Mouse (Mus musculus): Measurements from ENCODE around the gene Tmod2. TPM values are rescaled to one million over a fixed set of nuclear protein-coding genes. Genes with fewer than 3 reads are reported as not detected.
A peak's percentile ranks its signal among the peaks of the same experiment; 100 is the strongest.
"Not testable (repeated sequence)": the region's sequence is repeated elsewhere in the genome, so short reads cannot be mapped to it uniquely, and the experiment has no call there.

Tmod2 gene
- polyA plus RNA-seq (2021): 2.1 TPM

DNA sequence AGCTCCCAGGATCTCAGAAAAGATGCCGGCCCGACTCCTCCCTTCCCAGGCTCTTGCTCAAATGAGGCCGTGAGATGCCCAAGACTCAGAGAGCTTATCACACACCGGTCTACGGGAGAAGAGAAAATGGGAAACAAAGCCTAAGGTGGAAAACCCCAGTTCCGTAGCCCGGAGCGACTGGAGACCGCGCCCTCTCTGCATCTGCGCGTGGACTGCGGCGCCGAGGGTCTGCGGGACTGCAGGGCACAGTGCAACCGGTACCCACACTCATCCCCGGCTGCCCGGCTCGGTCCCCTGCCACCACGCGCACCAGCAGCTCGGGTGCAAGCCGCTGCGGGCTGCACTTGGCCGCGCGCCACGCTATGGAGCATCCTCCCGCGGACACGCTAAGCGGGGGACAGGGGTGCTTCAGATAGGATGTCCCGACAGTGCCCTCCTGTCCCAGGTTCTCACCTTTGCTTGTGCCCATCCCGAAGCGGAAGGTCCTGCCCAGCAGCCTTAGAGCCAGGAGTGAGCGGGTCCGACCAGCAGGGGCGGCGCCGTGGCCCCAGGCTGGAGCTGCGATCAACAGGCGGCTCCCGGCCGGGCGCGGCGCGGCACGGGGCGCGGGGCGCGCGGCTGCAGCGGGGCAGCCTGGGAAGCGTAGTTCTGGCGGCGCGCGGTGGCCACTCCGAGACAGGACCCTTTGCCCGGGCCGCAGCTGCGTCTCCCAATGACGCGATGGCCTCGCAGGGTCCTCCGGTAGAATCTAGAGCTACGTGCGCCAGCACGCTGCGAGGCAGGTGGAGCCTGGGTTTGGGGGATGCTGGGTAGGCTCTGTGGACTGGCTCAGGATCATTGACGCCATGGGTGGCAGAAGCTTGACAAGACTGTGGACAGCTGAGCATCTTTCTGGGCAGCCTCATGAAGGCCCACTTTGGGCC, at the start of gene Tmod2:
Tmod2 (minus strand) TSS at position 755 of the 923 bp plus-strand sequence.
- DNase-seq (ENCODE audit: low read depth, low spot score) (no peak), ATAC-seq (peak; percentile 87)
- peaks cover 5% of the 10 kb centered on the region for H3K27me3 ChIP-seq
- CTCF ChIA-PET: interaction anchor here (1.0 to 1.5 kb wide), 2 partner anchors 11 to 17 kb away, joined by 4 to 6 read pairs; no protein-coding TSS in a partner anchor
- in situ Hi-C loops (cut with MboI; ENCODE audit: low pct_unique_long_range_greater_than_20kb): no loop called here
- no peak for TF ChIP-seq CTCF (IDR thresholded peaks at IDR 0.05)
- POLR2A ChIA-PET: interaction anchor here (0.9 kb wide), 1 partner anchor 12 kb away, joined by 3 read pairs; no protein-coding TSS in a partner anchor

DNA sequence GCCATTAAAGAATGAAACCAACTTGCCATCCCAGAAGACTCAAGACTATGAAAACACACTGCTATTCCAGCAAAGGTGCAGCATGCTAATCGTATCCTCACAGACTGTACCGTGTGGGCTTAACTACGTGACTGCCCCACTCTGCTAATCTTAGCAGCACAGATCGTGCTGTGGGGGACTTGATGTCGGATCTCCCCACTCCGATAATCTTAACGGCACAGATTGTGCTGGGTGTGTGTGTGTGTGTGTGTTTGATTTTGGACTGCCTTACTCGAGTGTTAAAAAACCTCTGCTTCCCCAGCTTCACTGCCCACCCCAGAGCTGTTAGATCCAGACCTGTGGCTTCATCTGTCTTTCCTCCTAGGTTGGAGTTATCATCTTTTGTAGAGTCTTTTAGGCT, 49.8 kb upstream of the Tmod2 start:
- ChIA-PET CTCF (no interaction called here), POLR2A (no interaction called here)
- H3K27me3 ChIP-seq: no peaks in the 10 kb centered on the region
- DNase-seq (ENCODE audit: low read depth, low spot score) (no peak), ATAC-seq (no peak)
- no peak for TF ChIP-seq CTCF (IDR thresholded peaks at IDR 0.05)
- in situ Hi-C loops (cut with MboI; ENCODE audit: low pct_unique_long_range_greater_than_20kb): no loop called here

DNA sequence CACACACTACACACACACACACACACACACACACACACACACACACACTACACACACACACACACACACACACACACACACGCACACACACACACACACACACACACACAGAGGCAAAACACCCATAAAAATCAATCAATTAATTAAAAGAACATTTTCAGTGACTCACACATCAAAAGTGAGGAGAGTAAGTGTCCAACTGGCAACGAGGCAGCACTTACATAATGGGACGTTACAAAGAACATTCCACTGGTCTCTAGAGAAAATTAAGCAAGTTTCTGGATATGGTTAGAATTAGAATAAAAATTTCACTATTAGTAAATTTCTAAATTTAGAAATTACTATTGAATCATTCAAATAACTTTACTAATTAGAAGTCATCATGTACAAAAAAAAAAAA, 45.3 kb upstream of the Tmod2 start:
- CTCF ChIA-PET; in situ Hi-C loops (cut with MboI; ENCODE audit: low pct_unique_long_range_greater_than_20kb); H3K27me3 ChIP-seq; ATAC-seq; POLR2A ChIA-PET; DNase-seq (ENCODE audit: low read depth, low spot score): not testable (repeated sequence)

DNA sequence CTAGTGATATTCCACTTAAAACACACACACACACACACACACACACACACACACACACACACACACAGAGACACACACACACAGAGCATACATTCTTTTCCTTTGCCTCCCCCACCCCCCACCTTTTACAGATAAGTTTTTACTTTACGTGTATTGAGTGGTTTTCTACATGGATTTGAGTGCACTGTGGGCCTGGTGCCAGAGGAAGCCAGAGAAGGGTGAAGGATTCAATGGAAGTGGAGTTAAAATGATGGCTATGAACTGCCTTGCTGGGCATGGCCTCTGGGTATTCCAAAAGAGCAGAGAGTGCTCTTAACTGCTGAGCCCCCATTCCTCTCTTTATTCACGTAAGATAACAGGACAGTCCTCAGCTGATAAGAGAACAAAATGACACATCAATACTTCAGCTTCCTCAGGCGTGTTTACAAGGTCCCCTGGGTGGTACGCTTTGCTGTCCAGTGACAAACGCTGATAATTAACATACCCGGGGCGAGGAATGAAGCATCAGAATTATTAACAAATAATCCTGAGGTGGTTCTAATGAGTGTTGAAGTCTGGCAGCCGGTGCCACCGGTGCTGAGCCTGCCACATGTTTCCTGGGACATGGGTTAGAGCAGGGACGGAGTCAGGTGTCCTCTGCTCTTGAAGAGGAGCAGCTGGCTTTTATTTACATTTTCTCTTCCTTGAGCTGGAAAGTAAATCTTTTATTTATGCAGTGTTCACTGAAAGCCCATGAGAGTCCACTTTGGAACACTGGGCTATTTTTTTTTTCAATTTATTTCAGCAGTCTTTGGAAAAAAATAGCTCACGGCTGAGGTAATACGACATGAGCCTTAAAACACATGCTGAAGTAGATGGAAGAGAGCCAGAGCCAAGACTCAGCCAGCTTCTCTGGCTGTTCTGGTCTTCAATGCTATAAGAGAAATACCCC, 43.1 kb upstream of the Tmod2 start:
- peaks cover 6% of the 10 kb centered on the region for H3K27me3 ChIP-seq
- in situ Hi-C loops (cut with MboI; ENCODE audit: low pct_unique_long_range_greater_than_20kb): no loop called here
- no peak for DNase-seq (ENCODE audit: low read depth, low spot score)
- ChIA-PET CTCF (no interaction called here), POLR2A (interaction anchor here (0.6 kb wide), 1 partner anchor 169 kb away, joined by 3 read pairs; no protein-coding TSS in a partner anchor)
- no peak for TF ChIP-seq CTCF (IDR thresholded peaks at IDR 0.05)
- ATAC-seq: no peak

DNA sequence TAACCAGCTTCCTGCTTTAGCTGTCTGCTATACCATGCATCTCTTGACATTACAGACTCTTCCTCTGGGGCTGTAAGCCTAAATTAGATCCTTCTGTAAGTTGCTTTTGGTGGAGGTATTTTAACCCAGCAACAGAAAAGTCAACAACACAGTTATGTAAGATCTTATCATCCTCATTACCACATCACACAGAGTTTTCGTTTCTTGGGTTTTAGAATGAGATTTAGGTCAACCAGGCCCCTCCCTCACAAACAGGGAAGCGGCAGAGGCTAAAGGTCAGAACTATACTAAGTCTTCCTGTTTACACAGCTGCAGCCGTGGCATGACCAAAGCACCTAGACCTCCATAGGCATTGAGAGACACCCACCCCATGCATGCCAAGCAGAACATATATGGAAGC, 34.3 kb upstream of the Tmod2 start:
- ChIA-PET POLR2A (no interaction called here), CTCF (no interaction called here)
- DNase-seq (ENCODE audit: low read depth, low spot score) (no peak), ATAC-seq (no peak)
- no peaks in the 10 kb centered on the region for H3K27me3 ChIP-seq
- in situ Hi-C loops (cut with MboI; ENCODE audit: low pct_unique_long_range_greater_than_20kb): no loop called here
- TF ChIP-seq CTCF (IDR thresholded peaks at IDR 0.05): no peak

DNA sequence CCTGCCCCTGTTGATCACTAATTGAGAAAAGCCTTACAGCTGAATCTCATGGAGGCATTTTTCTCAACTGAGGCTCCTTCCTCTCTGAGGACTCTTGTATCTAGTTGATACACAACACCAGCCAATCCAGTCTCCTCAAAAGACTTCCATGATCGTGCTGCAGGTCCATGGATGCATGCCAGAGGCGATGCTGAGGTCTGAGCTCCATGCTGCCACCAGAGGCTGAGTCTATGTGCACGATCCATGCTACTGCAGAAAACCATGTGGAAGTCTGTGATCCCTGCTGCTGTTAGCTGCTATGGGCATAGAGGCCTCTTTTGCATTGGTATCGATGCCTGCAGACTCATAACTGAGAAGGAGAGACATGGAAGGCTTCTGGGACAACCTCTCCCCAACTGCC, 23.1 kb upstream of the Tmod2 start:
- POLR2A ChIA-PET: no interaction called here
- no peaks in the 10 kb centered on the region for H3K27me3 ChIP-seq
- TF ChIP-seq CTCF (IDR thresholded peaks at IDR 0.05): no peak
- CTCF ChIA-PET: no interaction called here
- no peak for DNase-seq (ENCODE audit: low read depth, low spot score)
- in situ Hi-C loops (cut with MboI; ENCODE audit: low pct_unique_long_range_greater_than_20kb): no loop called here
- ATAC-seq: no peak

DNA sequence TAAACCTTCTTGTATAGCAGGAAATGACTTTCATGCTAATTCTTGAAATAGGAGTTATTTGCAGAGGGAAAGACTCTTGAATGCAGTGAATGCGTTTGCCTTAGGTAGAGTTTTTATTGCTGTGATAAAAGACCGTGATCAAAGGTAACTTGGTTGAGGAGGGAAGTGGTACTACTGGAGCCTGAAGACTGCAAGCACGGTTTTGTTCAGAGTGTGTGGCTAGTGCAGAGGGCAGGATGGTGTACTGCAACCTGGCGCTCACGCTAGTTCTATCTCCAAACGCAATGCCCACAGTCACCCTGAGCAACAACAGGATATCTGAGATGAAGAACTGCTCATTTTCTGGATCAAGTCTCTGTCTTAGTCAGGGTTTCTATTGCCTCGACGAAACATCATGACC, 22.5 kb upstream of the Tmod2 start:
- H3K27me3 ChIP-seq: no peaks in the 10 kb centered on the region
- in situ Hi-C loops (cut with MboI; ENCODE audit: low pct_unique_long_range_greater_than_20kb): no loop called here
- ChIA-PET CTCF (no interaction called here), POLR2A (no interaction called here)
- TF ChIP-seq CTCF (IDR thresholded peaks at IDR 0.05): no peak
- no peak for ATAC-seq
- no peak for DNase-seq (ENCODE audit: low read depth, low spot score)

DNA sequence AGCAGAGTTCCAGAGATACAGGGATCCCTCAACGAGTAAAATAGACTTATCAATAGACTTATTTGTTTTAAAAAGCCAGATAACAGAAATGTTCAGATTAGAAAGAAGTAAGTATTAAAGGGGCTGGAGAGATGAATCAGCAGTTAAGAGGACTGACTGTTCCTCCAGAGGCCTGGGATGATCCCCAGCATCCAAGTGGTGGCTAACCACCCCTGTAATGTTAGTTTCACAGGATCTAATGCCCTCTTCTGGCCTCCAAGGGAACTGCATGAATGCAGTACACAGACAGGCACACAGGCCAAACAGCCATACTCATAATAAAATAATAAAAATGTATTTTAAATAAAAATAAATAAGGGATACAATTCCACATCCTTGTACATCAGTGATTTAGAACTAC, 21.8 kb upstream of the Tmod2 start:
- TF ChIP-seq CTCF (IDR thresholded peaks at IDR 0.05): peak; percentile 32

DNA sequence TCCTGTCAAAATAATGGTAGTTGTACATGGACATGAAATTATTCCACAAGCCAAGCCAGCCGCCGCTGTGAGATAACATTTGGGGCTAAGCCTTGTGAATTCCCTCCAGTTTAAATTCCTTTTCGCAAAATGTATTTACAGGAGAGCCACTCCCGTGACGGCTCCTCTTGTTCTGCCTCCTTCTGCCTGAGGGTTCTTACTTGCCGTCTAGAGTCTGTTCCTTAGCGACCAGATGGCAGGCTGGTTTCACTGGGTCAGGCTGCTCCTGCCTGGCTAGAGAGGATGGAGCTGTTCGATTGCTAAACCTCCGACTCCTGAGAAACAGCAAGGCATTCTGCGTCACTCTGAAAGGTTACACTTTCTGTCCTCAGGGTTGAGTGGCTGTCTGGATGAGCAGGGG, 21.0 kb upstream of the Tmod2 start:
- ATAC-seq (no peak), DNase-seq (ENCODE audit: low read depth, low spot score) (no peak)
- no peak for TF ChIP-seq CTCF (IDR thresholded peaks at IDR 0.05)
- CTCF ChIA-PET: interaction anchor here (1.0 kb wide), 1 partner anchor 9 kb away, joined by 3 read pairs; no protein-coding TSS in a partner anchor
- H3K27me3 ChIP-seq: no peaks in the 10 kb centered on the region
- in situ Hi-C loops (cut with MboI; ENCODE audit: low pct_unique_long_range_greater_than_20kb): no loop called here
- POLR2A ChIA-PET: no interaction called here

More for the DNA sequence above, 21.8 kb upstream of the Tmod2 start:
- no peaks in the 10 kb centered on the region for H3K27me3 ChIP-seq
- no peak for DNase-seq (ENCODE audit: low read depth, low spot score)
- POLR2A ChIA-PET: no interaction called here
- in situ Hi-C loops (cut with MboI; ENCODE audit: low pct_unique_long_range_greater_than_20kb): no loop called here
- ATAC-seq: no peak
- CTCF ChIA-PET: interaction anchor here (1.0 kb wide), 1 partner anchor 8 kb away, joined by 3 read pairs; no protein-coding TSS in a partner anchor

DNA sequence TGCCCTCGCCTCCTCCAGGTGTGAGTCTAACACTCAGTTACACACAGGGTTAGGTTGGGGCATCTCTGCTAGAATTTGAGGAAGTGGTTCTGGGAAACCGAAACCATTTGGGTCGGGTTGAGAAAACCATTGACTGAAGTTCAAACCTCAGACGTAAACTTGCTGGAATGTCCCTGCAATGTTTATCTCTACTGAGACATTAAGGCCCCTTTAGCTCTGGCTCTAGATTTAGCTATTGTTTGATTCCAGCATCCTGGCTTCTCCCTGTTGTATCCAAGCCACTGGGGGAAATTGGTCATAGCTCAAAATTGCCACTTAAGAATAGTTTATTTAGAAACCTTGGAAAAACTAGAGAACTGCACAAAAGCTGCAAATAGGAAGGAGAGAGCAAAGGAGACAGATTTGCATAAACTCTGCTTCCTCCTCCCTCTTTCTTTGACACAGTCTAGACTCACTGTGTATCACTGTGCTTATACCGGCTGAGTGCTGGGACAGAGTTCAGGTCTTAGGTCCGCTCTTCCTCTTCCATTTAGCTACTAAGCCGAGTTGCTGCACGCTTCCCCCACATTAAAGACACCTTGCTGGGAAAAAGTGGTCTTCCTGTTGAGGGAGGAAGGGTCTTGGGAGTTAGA, 19.8 kb upstream of the Tmod2 start:
- ChIA-PET POLR2A (no interaction called here), CTCF (no interaction called here)
- TF ChIP-seq CTCF (IDR thresholded peaks at IDR 0.05): no peak
- no peak for DNase-seq (ENCODE audit: low read depth, low spot score)
- in situ Hi-C loops (cut with MboI; ENCODE audit: low pct_unique_long_range_greater_than_20kb): no loop called here
- ATAC-seq: no peak
- no peaks in the 10 kb centered on the region for H3K27me3 ChIP-seq

All from Patski (cell line).